Mouse (Mus musculus): ENCODE measurements around the gene Akap13.

Gene Akap13

GRCm38 (mm10) chr7:75521199-75521598, 65.9 kb downstream of the Akap13 start:
- no peak for DNase-seq

GRCm38 (mm10) chr7:75522226-75522625, 66.9 kb downstream of the Akap13 start:
- DNase-seq, result no peak

- no peak for DNase-seq
Measured at GRCm38 (mm10) chr7:75524789-75525569, 69.6 kb downstream of the Akap13 start.

GRCm38 (mm10) chr7:75525716-75526401, 70.5 kb downstream of the Akap13 start:
- no peak for DNase-seq

GRCm38 (mm10) chr7:75528751-75529150, 73.4 kb downstream of the Akap13 start:
- DNase-seq, result peak; percentile 67

GRCm38 (mm10) chr7:75529857-75530437, 74.6 kb downstream of the Akap13 start:
- no peak for DNase-seq

GRCm38 (mm10) chr7:75530642-75531041, 75.3 kb downstream of the Akap13 start:
- no peak for DNase-seq

- no peak for DNase-seq
Measured at GRCm38 (mm10) chr7:75533079-75533478, 77.7 kb downstream of the Akap13 start.

GRCm38 (mm10) chr7:75536298-75536697, 81.0 kb downstream of the Akap13 start:
- no peak for DNase-seq

GRCm38 (mm10) chr7:75537567-75537966, 82.2 kb downstream of the Akap13 start:
- DNase-seq, result no peak

GRCm38 (mm10) chr7:75538513-75538912, 83.2 kb downstream of the Akap13 start:
- DNase-seq, result no peak

GRCm38 (mm10) chr7:75539168-75539567, 83.8 kb downstream of the Akap13 start:
- DNase-seq, result no peak

GRCm38 (mm10) chr7:75549856-75550255, 94.5 kb downstream of the Akap13 start:
- DNase-seq, result no peak

- no peak for DNase-seq
Measured at GRCm38 (mm10) chr7:75550791-75551336, 95.5 kb downstream of the Akap13 start.

GRCm38 (mm10) chr7:75553002-75553666, 97.8 kb downstream of the Akap13 start:
- DNase-seq, result no peak

- no peak for DNase-seq
Measured at GRCm38 (mm10) chr7:75553667-75554045, 98.3 kb downstream of the Akap13 start.

GRCm38 (mm10) chr7:75554065-75554464, 98.7 kb downstream of the Akap13 start:
- DNase-seq, result no peak

- no peak for DNase-seq
Measured at GRCm38 (mm10) chr7:75555940-75556339, 100.6 kb downstream of the Akap13 start.

GRCm38 (mm10) chr7:75558225-75558624, 102.9 kb downstream of the Akap13 start:
- no peak for DNase-seq

- DNase-seq, result peak; percentile 7
Measured at GRCm38 (mm10) chr7:75559119-75559518, 103.8 kb downstream of the Akap13 start.

- DNase-seq, result no peak
Measured at GRCm38 (mm10) chr7:75559915-75560314, 104.6 kb downstream of the Akap13 start.

- DNase-seq, result no peak
Measured at GRCm38 (mm10) chr7:75560566-75560965, 105.2 kb downstream of the Akap13 start.

GRCm38 (mm10) chr7:75561134-75561533, 105.8 kb downstream of the Akap13 start:
- DNase-seq, result no peak
